Mouse (Mus musculus) bone marrow, adult 2 months (tissue): ENCODE measurements around the gene Foxred1. TPM values are rescaled to one million over a fixed set of nuclear protein-coding genes. Genes with fewer than 3 reads are reported as not detected.
A peak's percentile ranks its signal among the peaks of the same experiment; 100 is the strongest.

Experiments used
- H3K27ac ChIP-seq: fragments of 200-500 bp; 2 replicates; pipeline ENCODE4 v1.5.1; 2012; ENCODE audit warnings: low read depth, mild to moderate bottlenecking, control low read depth, inconsistent platforms, low read length; ENCODE audit not compliant: control insufficient read depth, poor library complexity, insufficient read depth
- H3K4me1 ChIP-seq: fragments of 200-500 bp; 2 replicates; pipeline ENCODE4 v1.6.1; 2011; ENCODE audit warnings: low read length; ENCODE audit not compliant: control insufficient read depth, insufficient read depth
- H3K4me3 ChIP-seq: fragments of 200-500 bp; replicated peaks from 2 replicates; pipeline ENCODE3; 2011; ENCODE audit warnings: mild to moderate bottlenecking, low read depth, low read length, control low read depth; ENCODE audit not compliant: control insufficient read depth
- CTCF ChIP-seq: fragments of 200-500 bp; IDR thresholded peaks from 2 replicates; pipeline ENCODE4 v1.5.1; 2011; ENCODE audit warnings: low read length, control low read depth; ENCODE audit not compliant: control insufficient read depth, insufficient read depth
- POLR2A ChIP-seq: fragments of 200-500 bp; IDR thresholded peaks from 2 replicates; pipeline ENCODE4 v1.6.1; 2011; ENCODE audit warnings: low read depth, mild to moderate bottlenecking, control low read depth, low read length, borderline replicate concordance; ENCODE audit not compliant: control insufficient read depth
- WGBS: fragments of 180-500 bp; shearing (Covaris S2); methylation state at CpG from one replicate; pipeline ENCODE4 v1.1.7; 2018; 5-methylcytosine and 5-hydroxymethylcytosine counted together
- polyA plus RNA-seq: library from polyadenylated mRNA; stranded (reverse); fragments of >200 nt; gene quantifications from 2 replicates; pipeline ENCODE4 v1.2.4, GENCODE M21; 2011; ENCODE audit warnings: low replicate concordance; ENCODE audit not compliant: missing spikeins, insufficient read depth, insufficient read length

The Foxred1 gene
- polyA plus RNA-seq, 1 experiment, result 18.8 TPM

- Histone ChIP-seq H3K4me1 (peaks cover 7% of the 10 kb centered on the region), H3K4me3 (peak overlapping the region; percentile 89), H3K27ac (peak overlapping the region; percentile 33; the same call in 1 of the 2 replicates)
- WGBS, result 80% methylated on average over 10 of the region's 10 CpGs
- TF ChIP-seq CTCF (no peak), POLR2A (no peak)
Measured at GRCm38 (mm10) chr9:35198351-35198750, 12.5 kb downstream of the Foxred1 start.

GRCm38 (mm10) chr9:35197625-35198024 is 13.2 kb downstream of the Foxred1 start:
- no peak for TF ChIP-seq POLR2A
- TF ChIP-seq CTCF, result no peak
- 86% methylated on average over 3 of the region's 3 CpGs for WGBS
- peaks cover 7% of the 10 kb centered on the region for H3K4me1 ChIP-seq
- no peak overlapping the region for H3K27ac ChIP-seq
- H3K4me3 ChIP-seq, result no peak overlapping the region

GRCm38 (mm10) chr9:35194048-35194447 is 16.8 kb downstream of the Foxred1 start:
- Histone ChIP-seq H3K27ac (no peak overlapping the region), H3K4me1 (peaks cover 4% of the 10 kb centered on the region; the same call in 1 of the 2 replicates), H3K4me3 (no peak overlapping the region)
- TF ChIP-seq CTCF (no peak), POLR2A (no peak)
- 42% methylated on average over 3 of the region's 3 CpGs for WGBS

- 84% methylated on average over 11 of the region's 11 CpGs for WGBS
- H3K27ac ChIP-seq, result no peak overlapping the region
- H3K4me3 ChIP-seq, result no peak overlapping the region
- TF ChIP-seq POLR2A (no peak), CTCF (no peak)
- H3K4me1 ChIP-seq, result peaks cover 2% of the 10 kb centered on the region; the same call in 1 of the 2 replicates
Measured at GRCm38 (mm10) chr9:35192983-35193542, 17.8 kb downstream of the Foxred1 start.

GRCm38 (mm10) chr9:35188700-35189099 is 22.2 kb downstream of the Foxred1 start:
- H3K4me1 ChIP-seq, result peaks cover 2% of the 10 kb centered on the region
- 84% methylated on average over 22 of the region's 22 CpGs for WGBS
- no peak overlapping the region for H3K27ac ChIP-seq
- TF ChIP-seq CTCF (no peak), POLR2A (no peak; the same call in 1 of the 2 replicates)
- H3K4me3 ChIP-seq, result no peak overlapping the region

GRCm38 (mm10) chr9:35187351-35187903 is 23.4 kb downstream of the Foxred1 start:
- H3K4me1 ChIP-seq, result peaks cover 2% of the 10 kb centered on the region
- TF ChIP-seq POLR2A (no peak), CTCF (no peak)
- 67% methylated on average over 10 of the region's 10 CpGs for WGBS

GRCm38 (mm10) chr9:35186430-35186829 is 24.4 kb downstream of the Foxred1 start:
- TF ChIP-seq POLR2A, result no peak
- TF ChIP-seq CTCF, result no peak
- WGBS, result 60% methylated on average over 4 of the region's 4 CpGs
- Histone ChIP-seq H3K4me3 (no peak overlapping the region), H3K4me1 (peaks cover 2% of the 10 kb centered on the region), H3K27ac (no peak overlapping the region)

More at GRCm38 (mm10) chr9:35187351-35187903, 23.4 kb downstream of the Foxred1 start:
- Histone ChIP-seq H3K4me3 (no peak overlapping the region), H3K27ac (no peak overlapping the region)

GRCm38 (mm10) chr9:35183359-35183758 is 27.5 kb downstream of the Foxred1 start:
- no peak overlapping the region for H3K27ac ChIP-seq
- WGBS, result 17% methylated on average over 5 of the region's 5 CpGs
- no peak overlapping the region for H3K4me3 ChIP-seq
- no peak for TF ChIP-seq CTCF
- no peak for TF ChIP-seq POLR2A
- peaks cover 2% of the 10 kb centered on the region for H3K4me1 ChIP-seq

GRCm38 (mm10) chr9:35182832-35183231 is 28.0 kb downstream of the Foxred1 start:
- 36% methylated on average over 2 of the region's 2 CpGs for WGBS
- Histone ChIP-seq H3K4me1 (peaks cover 2% of the 10 kb centered on the region), H3K4me3 (no peak overlapping the region), H3K27ac (no peak overlapping the region)
- TF ChIP-seq POLR2A, result no peak
- TF ChIP-seq CTCF, result no peak
